Mouse (Mus musculus): Measurements from ENCODE around the gene Cnbd2. TPM values are rescaled to one million over a fixed set of nuclear protein-coding genes. Genes with fewer than 3 reads are reported as not detected.

Gene Cnbd2
- total RNA-seq, 2 experiments from 2014 or later, result 3.9 to 5.7 TPM

DNA sequence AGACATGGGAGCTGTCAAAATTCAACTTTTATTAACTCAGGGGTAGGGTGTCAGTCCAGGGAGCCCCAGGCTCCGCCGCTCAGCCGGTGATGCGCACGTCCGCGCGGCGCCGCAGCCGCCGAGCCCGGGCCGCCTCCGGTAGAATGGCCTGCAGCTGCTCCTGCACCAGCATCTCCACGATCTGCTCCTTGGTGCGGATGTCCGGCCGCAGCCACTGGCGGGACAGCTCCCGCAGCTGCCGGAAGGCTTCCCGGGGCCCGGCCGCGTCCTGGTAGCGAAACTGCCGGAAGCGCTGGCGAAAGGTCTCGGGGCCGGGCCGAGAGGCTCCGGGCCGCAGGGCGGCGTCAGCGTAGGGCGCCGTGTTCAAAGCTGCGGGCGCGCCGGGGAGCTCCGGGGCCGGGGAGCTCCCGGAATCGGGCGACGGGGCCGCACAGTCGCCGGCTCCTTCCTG, 233 bp upstream of the Cnbd2 start:
- peak; percentile 61 to 65 for DNase-seq

DNA sequence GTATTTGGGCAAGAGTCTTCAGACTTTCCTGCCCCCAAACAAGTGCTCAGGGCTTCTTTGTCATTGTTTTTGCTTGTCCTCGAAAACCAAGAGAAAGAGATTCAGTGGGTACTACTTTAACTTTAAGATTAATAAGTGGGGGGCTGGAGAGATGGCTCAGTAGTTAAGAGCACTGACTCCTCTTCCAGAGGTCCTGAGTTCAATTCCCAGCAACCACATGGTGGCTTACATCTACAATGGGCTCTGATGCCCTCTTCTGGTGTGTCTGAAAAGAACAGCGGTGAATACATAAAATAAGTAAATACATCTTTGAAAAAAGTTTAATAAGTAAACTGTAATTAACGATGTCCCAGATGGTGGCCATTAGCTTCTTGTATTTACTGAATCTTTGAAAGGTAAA, 1.1 kb downstream of the Cnbd2 start:
- no peak for DNase-seq

DNA sequence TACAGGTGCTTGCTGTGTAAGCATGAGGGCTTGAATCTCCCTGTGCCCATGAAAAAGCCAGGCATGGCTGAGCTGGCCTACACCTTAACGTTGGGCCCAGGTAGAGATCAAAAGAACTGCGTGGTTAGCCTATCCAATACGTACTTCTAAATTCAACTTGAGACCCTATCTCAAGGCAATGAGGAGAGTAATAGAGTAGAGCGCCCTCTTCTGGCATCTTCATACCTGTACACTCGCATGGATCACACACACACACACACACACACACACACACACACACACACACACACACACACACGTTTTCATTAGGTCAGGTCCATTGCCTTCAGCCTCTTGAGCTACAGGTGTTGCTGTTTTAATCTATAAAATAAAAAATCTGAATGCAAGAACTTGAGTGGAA, 2.7 kb downstream of the Cnbd2 start:
- DNase-seq, result no peak

DNA sequence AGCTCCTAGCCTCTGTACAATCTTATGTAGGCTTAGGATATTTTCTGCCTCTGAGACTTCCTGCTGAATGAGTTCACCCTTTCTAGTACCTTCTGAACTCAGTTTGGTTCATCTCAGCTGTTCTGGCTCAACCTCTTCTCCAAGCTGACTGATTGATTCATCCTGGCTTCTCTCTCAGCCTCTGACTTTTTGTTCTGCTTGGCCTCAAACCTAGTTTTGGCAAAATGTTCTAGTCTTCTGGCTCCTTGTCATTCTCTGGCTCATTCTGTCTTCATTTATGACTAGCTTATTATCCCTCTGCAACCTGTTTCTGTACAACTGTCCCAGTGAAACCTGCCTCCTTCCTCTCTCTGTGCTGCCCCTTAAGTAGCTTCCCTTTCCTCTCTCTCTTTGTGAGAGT, 6.4 kb downstream of the Cnbd2 start:
- no peak for DNase-seq

DNA sequence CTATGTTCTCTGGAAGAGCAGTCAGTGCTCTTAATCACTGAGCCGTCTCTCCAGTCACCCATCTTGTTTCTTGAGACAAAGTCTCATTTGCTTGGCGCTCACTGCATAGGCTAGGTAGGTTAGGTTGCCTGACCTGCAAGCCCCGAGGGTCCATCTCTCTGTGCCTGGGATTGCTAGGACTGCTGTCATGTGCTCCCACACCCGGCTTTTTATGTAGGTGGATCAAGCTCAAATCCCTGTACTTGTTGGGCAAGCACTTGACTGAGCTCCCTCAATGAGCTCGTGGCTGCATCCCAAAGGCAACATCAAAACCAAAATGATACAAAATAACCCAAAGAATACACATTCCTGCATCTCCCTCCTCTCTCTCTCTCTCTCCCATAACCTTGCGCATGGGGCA, 9.4 kb downstream of the Cnbd2 start:
- DNase-seq, result no peak

DNA sequence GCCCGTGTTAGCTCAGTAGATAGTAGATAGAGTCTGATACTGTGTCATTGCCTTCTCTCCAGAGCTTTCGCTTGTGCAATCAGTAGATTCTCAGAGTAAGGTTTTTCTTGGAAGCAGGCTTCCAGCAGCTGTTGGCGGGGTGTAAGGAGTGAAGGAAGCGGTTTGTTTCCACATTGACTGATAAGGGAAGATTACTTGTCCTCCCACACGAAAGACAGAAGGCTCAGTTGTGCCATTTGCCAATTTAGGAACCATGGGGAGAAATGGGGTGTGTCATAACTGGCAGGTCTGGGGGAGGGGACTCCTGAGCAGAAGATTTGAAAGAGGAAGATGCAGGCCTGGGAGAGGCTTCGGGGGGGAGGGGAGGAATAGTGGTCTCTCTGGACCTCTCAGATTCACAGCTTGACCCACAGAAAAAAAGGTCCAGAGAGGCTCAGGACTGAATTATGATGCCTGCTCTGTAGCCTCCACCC, 12.1 kb downstream of the Cnbd2 start:
- peak; percentile 24 to 32 for DNase-seq

DNA sequence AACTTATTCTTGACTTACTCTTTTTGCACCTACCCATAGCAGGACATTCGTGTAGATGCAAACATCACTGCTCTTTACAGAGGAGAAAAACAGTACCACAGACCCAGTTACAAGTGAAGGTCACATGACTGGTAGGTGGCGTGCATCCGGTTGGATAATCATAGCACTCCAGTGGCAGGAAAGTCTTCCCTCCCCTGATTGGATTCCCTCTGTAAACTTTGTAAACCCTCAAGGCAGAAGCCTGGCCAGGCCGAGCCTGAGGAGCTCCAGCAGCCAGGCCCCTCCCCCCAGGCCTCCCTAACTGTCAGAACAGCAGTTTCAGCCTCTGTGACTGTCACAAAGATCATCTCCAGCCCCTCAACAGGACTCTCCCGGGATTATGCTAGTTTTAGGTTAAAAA, 12.6 kb downstream of the Cnbd2 start:
- DNase-seq, result no peak

DNA sequence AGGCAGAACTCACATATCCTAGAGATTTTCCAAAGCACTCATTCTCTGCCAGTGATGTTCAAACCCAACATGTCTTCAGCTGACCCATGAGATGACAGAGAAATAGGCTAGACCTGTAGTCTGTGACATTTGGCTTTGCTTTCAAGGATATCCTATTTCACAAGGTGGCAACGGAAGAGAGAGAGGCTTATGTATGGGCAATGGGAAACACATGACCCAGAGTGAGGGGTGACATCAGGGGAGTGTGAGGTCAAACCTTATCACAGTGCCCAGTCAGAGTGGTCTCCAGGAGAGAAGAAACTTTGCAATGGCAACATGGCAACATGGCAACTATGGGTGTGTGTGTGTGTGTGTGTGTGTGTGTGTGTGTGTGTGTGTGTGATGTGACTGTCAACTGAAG, 18.6 kb downstream of the Cnbd2 start:
- DNase-seq, result no peak

DNA sequence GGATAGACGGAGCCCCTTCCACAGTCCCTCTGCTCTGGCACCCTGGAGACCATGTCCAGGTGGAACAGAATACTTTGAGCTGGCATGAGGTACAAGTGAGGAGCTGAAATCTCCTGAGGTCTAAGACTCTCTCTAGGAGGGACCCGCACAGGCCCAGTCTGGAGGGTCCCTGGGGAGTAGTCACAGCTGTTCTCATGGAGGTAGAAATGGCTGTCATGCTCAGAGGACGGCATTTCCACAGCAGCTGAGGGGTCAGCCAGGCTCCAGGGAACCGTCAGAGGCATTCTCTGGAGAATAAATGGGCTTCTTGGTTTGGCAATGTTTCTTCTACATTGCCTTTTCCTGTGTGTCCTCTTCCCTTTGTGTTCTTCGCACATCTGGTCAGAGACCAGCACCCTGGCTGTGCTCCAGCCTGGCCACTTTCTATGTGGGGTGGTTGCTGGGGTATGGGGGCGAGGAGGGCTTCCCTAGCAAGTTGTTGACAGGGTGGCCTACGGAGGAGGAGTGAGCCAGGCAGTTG, 19.4 kb downstream of the Cnbd2 start:
- DNase-seq, result no peak

DNA sequence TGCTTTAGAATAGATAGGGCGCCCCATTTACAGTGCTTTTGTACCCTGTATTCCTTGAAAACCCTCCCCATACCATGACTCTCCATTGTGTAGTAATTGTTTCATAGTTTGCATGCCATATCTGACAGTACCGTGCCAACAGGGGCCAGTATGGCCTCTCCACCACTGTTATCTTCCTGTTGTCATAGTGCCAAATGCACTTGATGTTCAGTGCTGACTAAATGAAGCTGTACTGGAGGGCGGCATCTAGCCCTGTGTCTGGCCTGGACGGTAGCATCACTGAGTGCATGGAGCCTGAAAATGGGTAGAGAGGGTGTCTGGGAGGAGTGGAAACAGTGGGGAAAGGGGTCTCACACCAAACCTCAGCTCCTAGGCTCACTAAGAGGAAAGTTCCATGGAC, 28.0 kb downstream of the Cnbd2 start:
- no peak for DNase-seq

DNA sequence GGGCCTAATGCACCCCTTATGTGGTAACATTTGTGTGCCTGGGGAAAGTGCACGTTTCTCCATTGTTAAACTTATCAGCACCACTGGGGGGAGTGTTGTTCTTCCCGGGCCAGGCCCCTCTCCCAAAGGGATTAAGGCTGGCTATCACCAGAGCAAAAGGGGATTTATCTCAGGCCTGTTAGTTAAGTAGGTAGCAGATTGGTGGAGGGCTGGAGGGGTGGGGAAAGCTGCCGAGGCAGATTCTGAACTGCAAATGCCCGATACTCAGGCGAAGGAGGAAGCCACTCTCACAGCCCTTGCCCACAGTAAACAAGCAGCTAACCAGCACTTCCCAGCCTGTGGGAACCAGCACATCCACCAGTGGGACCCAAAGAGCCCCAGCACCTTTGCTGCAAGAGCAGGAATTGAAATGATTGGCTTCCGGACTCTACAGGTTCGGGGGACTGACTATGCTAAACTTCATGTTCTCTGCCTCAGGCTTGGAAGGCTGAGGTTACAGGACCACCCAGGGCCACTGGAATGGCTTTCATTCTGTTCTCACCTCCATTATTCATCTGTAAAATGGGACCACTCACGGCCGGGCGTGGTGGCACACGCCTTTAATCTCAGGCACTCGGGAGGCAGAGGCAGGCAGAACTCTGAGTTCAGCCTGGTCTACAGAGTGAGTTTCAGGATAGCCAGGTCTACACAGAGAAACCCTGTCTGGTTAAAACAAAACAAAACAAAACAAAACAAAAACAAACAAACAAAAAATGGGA, 32.9 kb downstream of the Cnbd2 start:
- DNase-seq, result peak in 1 of 2 experiments; percentile 19

DNA sequence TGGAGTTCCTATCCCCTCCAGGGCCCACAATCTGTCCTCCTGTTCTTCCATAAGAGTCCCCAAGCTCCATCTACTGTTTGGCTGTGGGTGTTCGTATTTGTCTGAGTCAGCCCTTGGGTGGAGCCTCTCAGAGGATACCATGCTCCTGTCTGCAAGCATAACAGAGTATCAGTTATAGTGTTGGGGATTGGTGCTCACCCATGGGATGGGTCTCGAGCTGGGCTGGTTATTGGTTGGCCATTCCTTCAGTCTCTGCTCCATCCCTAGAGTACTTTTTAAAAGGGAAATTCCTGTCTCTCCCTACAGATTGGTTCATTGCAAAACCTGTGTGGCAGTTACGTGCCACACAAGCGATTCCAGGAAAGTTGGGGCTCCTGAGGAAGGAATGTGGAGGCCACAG, 36.7 kb downstream of the Cnbd2 start:
- no peak for DNase-seq

DNA sequence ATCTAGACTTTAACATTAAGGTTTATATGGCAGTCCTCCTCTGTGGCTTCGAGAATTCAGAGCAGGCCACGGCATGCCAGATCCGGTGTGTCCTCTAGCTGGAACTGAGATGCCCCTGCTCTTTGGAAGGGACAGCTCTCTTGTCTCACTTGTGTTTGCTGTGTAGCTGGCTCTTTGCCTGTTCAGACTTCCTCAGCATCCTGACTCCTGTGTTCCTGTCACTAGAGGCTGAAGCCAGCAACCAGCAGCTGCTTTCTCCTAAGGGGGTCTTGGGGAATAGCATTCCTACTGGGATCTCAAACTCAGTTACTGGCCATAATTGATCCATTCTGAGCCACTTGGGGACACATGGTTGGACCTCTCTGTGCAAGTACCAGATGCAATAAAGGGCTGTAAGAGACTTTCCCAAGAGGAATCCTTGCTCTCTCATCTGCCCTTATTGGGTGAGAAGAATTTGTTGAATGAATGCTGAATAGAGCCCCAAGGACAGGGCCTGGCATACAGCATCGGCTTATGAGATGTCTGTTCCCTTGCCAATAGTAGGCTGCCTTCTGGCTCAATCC, 37.3 kb downstream of the Cnbd2 start:
- no peak for DNase-seq

DNA sequence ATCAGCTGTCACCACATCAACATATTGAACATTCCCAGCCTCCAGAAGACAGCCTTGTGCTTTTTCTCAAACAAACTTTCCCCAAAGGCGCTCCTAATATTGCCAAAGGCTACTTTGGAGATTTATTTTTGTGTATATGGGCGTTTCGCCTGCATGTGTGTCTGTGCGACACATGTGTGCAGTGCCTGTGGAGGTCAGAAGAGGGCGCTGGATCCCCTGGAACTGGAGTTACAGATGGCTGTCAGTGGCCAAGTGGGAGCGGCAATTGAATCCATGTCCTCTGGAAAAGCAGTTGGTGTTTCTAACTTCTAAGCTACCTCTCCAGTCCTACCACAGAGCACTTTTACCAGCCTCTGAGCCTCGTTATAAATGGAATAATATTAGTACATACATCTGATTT, 39.1 kb downstream of the Cnbd2 start:
- DNase-seq, result no peak

DNA sequence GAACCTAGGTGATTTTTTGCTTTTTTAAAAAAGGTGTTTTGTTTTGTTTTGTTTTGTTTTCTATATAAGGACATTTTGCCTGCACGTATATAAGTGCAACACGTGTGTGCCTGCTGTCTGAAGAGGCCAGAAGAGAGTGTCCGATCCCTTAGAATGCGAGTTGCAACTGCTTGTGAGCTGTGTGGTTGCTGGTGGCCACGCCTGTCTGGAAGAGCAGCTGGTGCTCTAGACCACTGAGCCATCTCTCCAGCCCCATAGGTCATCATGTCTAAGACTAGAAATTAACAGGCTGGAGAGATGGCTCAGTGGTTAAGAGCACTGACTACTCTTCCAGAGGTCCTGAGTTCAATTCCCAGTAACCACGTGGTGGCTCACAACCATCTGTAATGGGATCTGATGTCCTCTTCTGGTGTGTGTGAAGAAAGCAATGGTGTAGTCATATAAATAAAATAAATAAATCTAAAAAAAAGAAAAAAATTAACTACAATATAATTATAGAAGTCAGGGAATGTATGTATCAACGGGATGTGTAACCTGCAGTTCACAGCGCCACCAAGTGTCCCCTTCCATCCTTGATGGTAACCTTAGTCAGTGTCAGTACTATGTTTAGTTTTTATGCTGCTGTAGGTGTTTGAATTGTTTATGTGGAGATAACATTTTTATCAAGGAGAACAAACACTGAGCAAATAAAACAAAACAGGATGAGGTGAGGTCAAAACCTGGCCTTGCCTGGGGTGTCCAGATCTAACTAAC, 40.5 kb downstream of the Cnbd2 start:
- no peak for DNase-seq

DNA sequence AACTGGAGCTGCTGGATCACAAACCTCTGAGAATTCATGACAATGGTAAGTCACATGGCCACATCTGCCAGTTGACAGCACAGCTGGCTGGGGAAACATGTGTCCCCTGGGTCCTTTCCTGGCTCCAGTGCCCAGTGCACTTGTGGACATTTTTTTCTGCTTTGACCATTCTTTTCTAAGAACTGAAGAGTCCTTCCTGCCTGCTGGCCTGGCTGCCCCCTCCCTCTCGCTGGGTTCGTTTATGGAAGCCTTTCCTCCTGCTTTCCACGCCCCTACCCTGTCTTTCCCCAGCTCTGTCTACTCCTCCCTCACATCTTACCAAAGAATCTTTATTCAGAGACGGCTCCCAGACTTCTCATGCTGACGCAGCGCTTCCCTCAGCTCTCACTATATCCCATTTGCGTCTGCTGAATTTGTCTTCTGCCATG, 41.2 kb downstream of the Cnbd2 start:
- no peak for DNase-seq

DNA sequence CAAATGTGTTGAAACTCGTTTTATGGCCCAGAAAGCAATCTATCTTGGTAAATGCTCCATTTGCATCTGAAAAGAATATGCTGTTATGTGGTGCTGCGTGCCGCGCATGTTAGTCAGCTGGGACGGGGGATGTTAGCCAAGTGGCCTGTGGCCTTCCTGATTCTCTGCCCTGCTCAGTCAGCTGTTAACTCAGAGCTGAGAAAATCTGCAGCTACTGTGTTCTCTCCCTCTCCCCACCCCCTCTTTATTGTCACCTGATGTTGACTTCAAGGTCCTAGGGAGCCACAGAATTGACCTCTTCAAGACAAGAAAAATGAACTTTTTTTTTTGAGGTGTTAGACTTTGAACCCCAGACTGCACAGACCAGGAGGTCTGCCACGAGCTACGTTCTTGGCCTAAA, 43.9 kb downstream of the Cnbd2 start:
- peak; percentile 41 for DNase-seq

DNA sequence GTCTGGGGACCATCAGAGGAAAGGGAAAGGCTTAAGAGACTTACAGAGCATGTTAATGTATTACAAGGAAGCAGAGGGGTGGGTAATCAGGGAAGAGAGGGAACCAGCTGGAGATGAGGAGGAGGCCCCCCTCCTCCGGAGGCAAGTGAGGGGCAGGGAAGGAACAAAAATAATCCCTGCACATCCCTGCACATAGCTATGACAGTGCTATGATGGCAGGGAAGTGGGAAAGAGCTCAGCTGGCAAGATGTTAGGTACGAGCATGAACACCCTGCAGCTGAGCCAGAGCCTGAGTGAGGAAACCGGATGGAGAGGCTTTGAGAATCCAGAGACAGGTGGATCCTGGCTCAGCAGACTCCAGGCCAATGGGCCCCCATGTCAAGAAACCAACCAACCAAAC, 56.4 kb downstream of the Cnbd2 start:
- DNase-seq, result peak in 1 of 2 experiments; percentile 10

DNA sequence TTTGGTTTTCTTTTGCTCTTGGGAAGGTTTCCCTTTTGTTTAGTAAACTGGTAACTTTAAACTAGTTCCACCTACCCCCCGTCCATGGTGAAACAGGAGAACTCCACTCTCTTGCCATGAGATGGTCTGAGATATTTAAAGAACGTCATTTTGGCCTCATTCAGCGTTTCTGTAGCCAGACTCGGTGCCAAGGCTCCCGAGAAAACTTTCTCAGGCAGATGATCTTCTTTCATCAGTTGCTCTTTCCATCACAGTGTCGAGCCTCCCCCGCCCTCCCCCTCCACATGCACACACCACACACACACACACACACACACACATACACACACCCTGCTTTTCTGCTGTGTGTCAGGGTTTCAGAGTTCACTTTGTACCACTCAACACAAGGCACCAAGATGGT, 58.8 kb downstream of the Cnbd2 start:
- no peak for DNase-seq

DNA sequence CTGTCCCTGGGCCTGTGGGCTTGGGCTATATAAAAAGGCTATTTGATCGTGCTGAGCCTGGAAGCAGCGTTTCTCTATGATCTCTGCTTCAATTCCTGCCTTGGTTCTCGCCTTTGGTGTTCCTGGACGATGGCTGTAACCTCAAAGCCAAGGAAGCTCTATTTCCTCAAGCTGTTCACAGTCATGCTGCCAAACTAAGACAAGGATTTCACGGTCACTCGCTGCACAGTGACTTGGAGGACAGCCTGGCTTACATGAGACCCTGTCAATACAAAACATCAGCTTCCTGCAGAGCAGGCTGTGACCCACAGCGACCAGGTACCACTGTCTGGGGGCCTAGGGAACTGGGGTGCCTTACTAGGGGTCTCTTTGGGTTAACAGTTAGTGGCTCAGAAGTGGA, 64.9 kb downstream of the Cnbd2 start:
- DNase-seq, result no peak

DNA sequence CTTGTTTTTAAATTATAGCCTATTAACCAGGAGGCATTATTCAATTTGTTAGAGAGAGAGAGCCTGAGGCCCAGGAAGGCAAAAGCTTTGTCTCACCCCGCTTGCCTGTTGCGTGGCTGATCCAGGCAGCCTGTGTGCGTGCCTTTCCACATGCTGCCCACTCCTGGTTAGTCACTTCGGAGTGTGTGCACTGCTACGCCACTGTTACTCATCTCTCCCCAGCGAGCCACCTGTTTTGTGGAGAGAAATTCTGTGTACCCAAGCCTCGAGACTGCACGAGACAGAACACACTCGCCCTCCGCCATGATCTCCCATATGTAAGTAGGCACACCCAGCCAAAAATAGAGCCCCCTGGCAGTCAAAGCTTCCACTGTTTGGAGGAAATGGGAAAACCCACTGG, 67.8 kb downstream of the Cnbd2 start:
- peak; percentile 37 to 47 for DNase-seq

DNA sequence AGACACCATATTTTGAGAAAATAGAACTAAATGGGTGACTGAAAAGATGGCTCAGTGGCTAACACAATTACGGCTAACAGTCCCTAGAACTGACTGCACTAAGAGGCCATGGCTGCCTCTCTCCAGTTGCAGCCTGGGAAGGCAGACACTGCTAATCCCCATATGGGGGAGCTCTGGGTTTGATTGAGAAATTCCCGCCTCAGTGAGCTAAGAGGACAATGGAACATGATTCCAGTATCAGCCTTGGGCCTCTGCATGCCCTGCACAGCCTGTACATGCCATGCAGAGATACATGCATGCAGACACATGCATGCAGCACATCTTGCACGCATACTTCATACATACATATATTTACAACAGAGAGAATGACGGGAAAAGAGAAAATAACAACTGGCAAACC, 69.3 kb downstream of the Cnbd2 start:
- DNase-seq, result no peak

DNA sequence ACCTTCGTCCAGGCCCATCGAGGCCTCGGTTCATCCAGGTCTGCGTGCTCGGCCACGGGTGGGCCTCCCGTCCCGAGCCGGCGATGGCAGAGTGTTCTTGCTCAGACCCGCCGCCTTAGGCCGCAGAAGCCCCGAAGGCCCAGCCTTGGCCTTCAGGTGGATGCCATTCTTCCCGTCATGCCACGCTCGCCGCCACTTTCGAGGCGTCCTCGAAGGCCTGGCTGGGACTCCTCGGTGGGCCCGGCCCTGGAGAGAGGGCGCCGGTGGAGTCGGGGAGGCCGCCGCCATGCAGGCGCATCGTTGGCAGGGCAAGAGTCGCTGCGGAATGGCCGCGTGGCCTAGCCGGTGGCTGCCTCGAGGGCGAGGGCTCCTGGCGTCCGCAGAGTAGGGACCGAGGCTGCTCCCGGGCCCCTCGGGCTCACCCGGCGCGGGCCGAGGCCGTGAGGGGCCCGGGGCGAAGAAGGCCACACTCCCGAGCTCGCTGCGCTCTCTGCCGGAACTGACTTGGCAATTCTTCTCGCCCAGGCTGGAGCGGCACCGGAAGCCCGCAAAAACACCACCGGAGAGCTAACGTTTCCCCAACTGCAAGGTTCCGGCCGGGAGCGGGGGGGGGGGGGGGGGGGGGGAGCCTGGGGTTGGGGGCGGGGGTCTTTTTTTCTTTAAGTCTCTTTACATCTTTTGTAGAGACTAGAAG, 80.5 kb downstream of the Cnbd2 start:
- peak; percentile 62 to 74 for DNase-seq
